Mouse (Mus musculus): ENCODE results near the gene Tifa.

DNA sequence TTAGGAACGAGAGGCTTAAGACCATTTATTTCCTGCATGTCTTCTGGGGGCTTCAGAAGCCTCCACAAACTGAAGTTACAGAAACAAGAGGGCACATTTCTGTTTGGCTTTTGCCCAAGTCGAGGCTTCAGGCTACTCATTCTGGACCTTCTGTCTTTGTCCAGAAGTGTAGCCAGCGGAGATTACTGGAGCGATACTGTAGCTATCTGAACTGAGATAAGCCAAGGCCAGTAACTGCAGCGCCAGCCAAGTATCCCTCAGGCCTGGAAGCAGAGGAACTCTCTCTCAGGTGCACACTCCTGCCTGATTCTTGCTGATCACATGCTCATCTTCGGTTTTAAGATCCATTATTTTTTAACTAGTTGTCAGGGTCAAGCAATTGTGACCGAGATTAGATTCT, 1.6 kb upstream of the Tifa start:
- no peak for TF ChIP-seq POLR2A (IDR thresholded peaks at IDR 0.05; ENCODE audit: insufficient read depth, low read depth, low read length)
- no peak for TF ChIP-seq CTCF (IDR thresholded peaks at IDR 0.05; ENCODE audit: insufficient read depth, low read depth, low read length)
